Comparison of ENCODE assay signal across 12 mouse cellular contexts in the genomic region with DNA sequence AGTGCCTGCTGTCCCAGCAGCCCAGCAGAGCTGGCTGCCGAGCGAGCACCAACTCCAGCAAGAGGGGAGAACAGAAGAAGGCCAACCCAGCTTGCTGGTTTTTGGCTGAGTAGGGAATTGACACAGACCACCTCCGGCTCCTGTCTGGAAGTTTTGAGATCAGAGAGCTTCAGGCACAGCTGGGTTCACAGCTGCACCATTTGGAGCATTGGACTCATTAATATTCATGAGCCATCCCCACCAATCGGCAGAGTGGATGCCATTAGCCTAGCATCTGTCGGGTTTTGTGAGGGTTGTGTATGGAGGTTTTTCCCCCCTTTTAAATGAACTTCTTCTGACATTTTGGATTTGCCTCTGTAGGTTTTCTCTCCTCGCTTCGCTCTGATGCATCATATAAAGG. TPM values are rescaled to one million over a fixed set of nuclear protein-coding genes. Genes with fewer than 3 reads are reported as not detected.
DNase-seq lines count a peak whose midpoint lies in the region; ATAC-seq and TF ChIP-seq lines count a peak whose summit lies in the region.
"Had no signal": no experiment of that assay in that cellular context is flagged by ENCODE, and none has a peak within 500 bp of the region (broad histone marks: within the 10 kb centered on the region; RNA-seq: fewer than 3 reads in every experiment).

No protein-coding gene starts in this region.

- H3K4me3 ChIP-seq in embryonic facial prominence, embryonic 12.5 days: no peak overlapping the region
- H3K4me3 ChIP-seq in hindbrain, postnatal 0 days (ENCODE audit: low read length): no peak overlapping the region
- H3K4me3 ChIP-seq in olfactory bulb, adult 2 months (ENCODE audit: insufficient read depth, low read depth, low read length): no peak overlapping the region
- H3K4me3 ChIP-seq in lung, adult 2 months (replicated peaks; ENCODE audit: extremely low read depth, low read depth, low read length): no peak overlapping the region
- H3K4me3 ChIP-seq: heart, embryonic 10.5 days had no signal

- no peaks in the 10 kb centered on the region for H3K27me3 ChIP-seq in embryonic facial prominence, embryonic 12.5 days
- H3K27me3 ChIP-seq in hindbrain, postnatal 0 days (ENCODE audit: insufficient read depth, low read length): no peaks in the 10 kb centered on the region

- no peak for TF ChIP-seq POLR2A in olfactory bulb, adult 2 months (IDR thresholded peaks at IDR 0.05; ENCODE audit: insufficient read depth, low read depth, low read length)
- no peak for TF ChIP-seq POLR2A in lung, adult 2 months (IDR thresholded peaks at IDR 0.05; ENCODE audit: borderline replicate concordance, extremely low read depth, low read depth, low read length)

- H3K36me3 ChIP-seq in embryonic facial prominence, embryonic 12.5 days: peaks cover 42% of the 10 kb centered on the region
- H3K36me3 ChIP-seq in hindbrain, postnatal 0 days (ENCODE audit: insufficient read depth, low read length): peaks cover 45% of the 10 kb centered on the region

- no peak for TF ChIP-seq CTCF in hindbrain, postnatal 0 days (IDR thresholded peaks at IDR 0.05; ENCODE audit: low read depth)
- TF ChIP-seq CTCF in olfactory bulb, adult 2 months (IDR thresholded peaks at IDR 0.05; ENCODE audit: insufficient read depth, low read depth, low read length): no peak
- TF ChIP-seq CTCF in lung, adult 2 months (IDR thresholded peaks at IDR 0.05; ENCODE audit: insufficient read depth, low read length): no peak

- peak; percentile 54 for DNase-seq in left cerebral cortex, postnatal 4 days
- no peak for DNase-seq in left cerebral cortex, adult 11 months (ENCODE audit: low spot score)
- peak; percentile 77 for DNase-seq in hindbrain, postnatal 0 days (ENCODE audit: low spot score)
- no peak for DNase-seq in right cerebral cortex, postnatal 4 days
- DNase-seq in gastrocnemius, adult 8-10 months (ENCODE audit: low spot score in 2 of 2): no peak
- no peak for DNase-seq in lung, adult 2 months
- DNase-seq: cerebellum, adult 2 months; kidney, postnatal 36 days; lung, postnatal 14 days had no signal

- intact Hi-C loops in left cerebral cortex, postnatal 4 days (cut with DNase I): no loop called here

- H3K27ac ChIP-seq in embryonic facial prominence, embryonic 12.5 days: peak overlapping the region; percentile 50; the same call in 1 of the 2 replicates
- peak overlapping the region; percentile 41; the same call in 1 of the 2 replicates for H3K27ac ChIP-seq in hindbrain, postnatal 0 days
- H3K27ac ChIP-seq in olfactory bulb, adult 2 months (ENCODE audit: insufficient read depth, low read depth, low read length): peak overlapping the region; percentile 35; the same call in 1 of the 2 replicates
- H3K27ac ChIP-seq: heart, embryonic 10.5 days had no signal

- no peak for ATAC-seq in embryonic facial prominence, embryonic 12.5 days (ENCODE audit: insufficient number of reproducible peaks, insufficient read depth, low FRiP score, low TSS enrichment)
- ATAC-seq in hindbrain, postnatal 0 days: peak; percentile 60; the same call in 1 of the 2 replicates

- 52% methylated on average over 7 of the region's 7 CpGs for WGBS in embryonic facial prominence, embryonic 12.5 days
- 24% methylated on average over 7 of the region's 7 CpGs for WGBS in hindbrain, postnatal 0 days
- WGBS in olfactory bulb, adult 2 months: 38% methylated on average over 7 of the region's 7 CpGs
- 73% methylated on average over 7 of the region's 7 CpGs for WGBS in lung, adult 2 months

- H3K4me1 ChIP-seq in embryonic facial prominence, embryonic 12.5 days: peaks cover 6% of the 10 kb centered on the region
- peaks cover 4% of the 10 kb centered on the region; the same call in 1 of the 2 replicates for H3K4me1 ChIP-seq in hindbrain, postnatal 0 days (ENCODE audit: insufficient read depth, low read length)
- peaks cover 40% of the 10 kb centered on the region for H3K4me1 ChIP-seq in olfactory bulb, adult 2 months (ENCODE audit: control insufficient read depth, insufficient read depth, low read length)
- H3K4me1 ChIP-seq in lung, adult 2 months (ENCODE audit: control insufficient read depth, insufficient read depth, low read length): peaks cover 8% of the 10 kb centered on the region

- H3K9ac ChIP-seq in embryonic facial prominence, embryonic 12.5 days: no peak overlapping the region
- no peak overlapping the region for H3K9ac ChIP-seq in hindbrain, postnatal 0 days (replicated peaks; ENCODE audit: low read length)

- no peak overlapping the region for H3K4me2 ChIP-seq in embryonic facial prominence, embryonic 12.5 days (replicated peaks)
- no peak overlapping the region for H3K4me2 ChIP-seq in hindbrain, postnatal 0 days (ENCODE audit: low read depth, low read length)

- no peaks in the 10 kb centered on the region for H3K9me3 ChIP-seq in embryonic facial prominence, embryonic 12.5 days
- no peaks in the 10 kb centered on the region for H3K9me3 ChIP-seq in hindbrain, postnatal 0 days (ENCODE audit: low read length)
- H3K9me3 ChIP-seq: heart, embryonic 10.5 days had no signal

RNA-seq across cellular contexts. Expression of a gene that starts 10.3 kb away (rescaled TPM):
- 10 to 100 TPM; 46.3 to 50.4 TPM for total RNA-seq in left cerebral cortex, postnatal 4 days (2021)
- 27.6 and 28.5 TPM in 2 replicates for polyA plus RNA-seq in embryonic facial prominence, embryonic 12.5 days (2016; fragmentation: Nextera tagmentation; extraction: Ambion mirVana)
- total RNA-seq in hindbrain, postnatal 0 days (2014; rRNA removed): 66.0 and 71.4 TPM in 2 replicates
- 36.5 and 40.9 TPM in 2 replicates for polyA plus RNA-seq in hindbrain, postnatal 0 days (2015; fragmentation: Nextera tagmentation; extraction: Ambion mirVana)
- not detected in 2 replicates for polyA plus RNA-seq in olfactory bulb, adult 2 months (2012; ENCODE audit: insufficient read depth, insufficient read length, low replicate concordance, missing spikeins)
- 10 to 100 TPM in 3 of 4 experiments, 1 to 10 TPM in 1; 7.7 to 12.0 (median 11.0) TPM for total RNA-seq in gastrocnemius, adult 8-10 months (2022)
- 23.5 and 26.8 TPM in 2 replicates for polyA plus RNA-seq in lung, adult 2 months (2012; rRNA removed)

RNA-seq across cellular contexts. Expression of a gene that starts 21.8 kb away (rescaled TPM):
- 10 to 100 TPM; 79.3 to 79.5 TPM for total RNA-seq in left cerebral cortex, postnatal 4 days (2021)
- 160 and 169 TPM in 2 replicates for polyA plus RNA-seq in embryonic facial prominence, embryonic 12.5 days (2016; fragmentation: Nextera tagmentation; extraction: Ambion mirVana)
- total RNA-seq in hindbrain, postnatal 0 days (2014; rRNA removed): 23.1 and 27.9 TPM in 2 replicates
- polyA plus RNA-seq in hindbrain, postnatal 0 days (2015; fragmentation: Nextera tagmentation; extraction: Ambion mirVana): 57.2 and 63.0 TPM in 2 replicates
- not detected in 2 replicates for polyA plus RNA-seq in olfactory bulb, adult 2 months (2012; ENCODE audit: insufficient read depth, insufficient read length, low replicate concordance, missing spikeins)
- total RNA-seq in gastrocnemius, adult 8-10 months (2022): 10 to 100 TPM; 33.3 to 37.5 (median 35.5) TPM
- polyA plus RNA-seq in lung, adult 2 months (2012; rRNA removed): 15.3 and 19.0 TPM in 2 replicates

Comparison
In these comparisons a context has a peak if more than half of its experiments do, and no peak if none do; other contexts are left out.
1. DNase-seq: peak in left cerebral cortex, postnatal 4 days (single experiment) and hindbrain, postnatal 0 days (single experiment); none in left cerebral cortex, adult 11 months (single experiment), right cerebral cortex, postnatal 4 days (single experiment), gastrocnemius, adult 8-10 months (0 of 2) and lung, adult 2 months (single experiment).
2. RNA of a gene that starts 10.3 kb away (polyA plus RNA-seq): 36.5 to 40.9 TPM in hindbrain, postnatal 0 days, 27.6 to 28.5 TPM in embryonic facial prominence, embryonic 12.5 days and 23.5 to 26.8 TPM in lung, adult 2 months; not detected in olfactory bulb, adult 2 months; every median in the first group is over 10 times any median in the second.
3. Peak in every context shown above with its lines, with median percentiles within 50 percentile points of each other: H3K27ac ChIP-seq.